Mouse (Mus musculus): ENCODE results near the gene Rtn3.

The Rtn3 gene

GRCm38 (mm10) chr19:7382903-7383865 is 99.9 kb downstream of the Rtn3 start, which contains the start of gene Spindoc:
TSS of gene Spindoc (minus strand) at chr19:7382994.
- CTCF ChIA-PET, result no interaction called here
- POLR2A ChIA-PET, result interaction anchor here (0.6 to 6.7 kb wide), 24 partner anchors 9 to 1340 kb away, joined by 3 to 49 read pairs (median 5); partner anchors contain the start of genes 2700081O15Rik (in 1 of the 4), Mark2 (in 1 of the 4) and Slc3a2 (in 1 of the 4)

GRCm38 (mm10) chr19:7382248-7382902 is 100.7 kb downstream of the Rtn3 start:
- ChIA-PET CTCF (no interaction called here), POLR2A (interaction anchor here in 3 of 4 experiments (0.6 to 6.7 kb wide), 25 partner anchors 8 to 325 kb away, joined by 3 to 49 read pairs (median 6); partner anchors contain the start of genes 2700081O15Rik (in 1 of the 3) and Mark2 (in 1 of the 3))

- POLR2A ChIA-PET, result interaction anchor here (0.6 to 6.7 kb wide), 25 partner anchors 9 to 324 kb away, joined by 3 to 49 read pairs (median 4); partner anchors contain the start of genes 2700081O15Rik (in 1 of the 4), Cox8a (in 1 of the 4), Mark2 (in 1 of the 4) and Naa40 (in 1 of the 4)
- CTCF ChIA-PET, result no interaction called here
Measured at GRCm38 (mm10) chr19:7381906-7382247, 101.2 kb downstream of the Rtn3 start.

GRCm38 (mm10) chr19:7377639-7378038 is 105.4 kb downstream of the Rtn3 start:
- ChIA-PET POLR2A (interaction anchor here in 2 of 4 experiments (0.6 to 6.7 kb wide), 16 partner anchors 9 to 556 kb away, joined by 3 to 49 read pairs (median 4); partner anchors contain the start of gene Mark2 (in 1 of the 2)), CTCF (interaction anchor here in 3 of 4 experiments (0.7 to 0.8 kb wide), 3 partner anchors 8 to 453 kb away, joined by 3 to 6 read pairs (median 3); no protein-coding TSS in a partner anchor)
